Mouse (Mus musculus) B cell, adult 67 days (primary cell): Measurements from ENCODE around the gene Tmbim6. TPM values are rescaled to one million over a fixed set of nuclear protein-coding genes. Genes with fewer than 3 reads are reported as not detected.

ENCODE experiments used
- total RNA-seq, 2 experiments: library from RNA; stranded (reverse); gene quantifications; 4 replicates each; pipeline ENCODE4 v1.2.4; 2023

The Tmbim6 gene
- total RNA-seq = 100 to 1,000 TPM; 432 to 442 TPM

DNA sequence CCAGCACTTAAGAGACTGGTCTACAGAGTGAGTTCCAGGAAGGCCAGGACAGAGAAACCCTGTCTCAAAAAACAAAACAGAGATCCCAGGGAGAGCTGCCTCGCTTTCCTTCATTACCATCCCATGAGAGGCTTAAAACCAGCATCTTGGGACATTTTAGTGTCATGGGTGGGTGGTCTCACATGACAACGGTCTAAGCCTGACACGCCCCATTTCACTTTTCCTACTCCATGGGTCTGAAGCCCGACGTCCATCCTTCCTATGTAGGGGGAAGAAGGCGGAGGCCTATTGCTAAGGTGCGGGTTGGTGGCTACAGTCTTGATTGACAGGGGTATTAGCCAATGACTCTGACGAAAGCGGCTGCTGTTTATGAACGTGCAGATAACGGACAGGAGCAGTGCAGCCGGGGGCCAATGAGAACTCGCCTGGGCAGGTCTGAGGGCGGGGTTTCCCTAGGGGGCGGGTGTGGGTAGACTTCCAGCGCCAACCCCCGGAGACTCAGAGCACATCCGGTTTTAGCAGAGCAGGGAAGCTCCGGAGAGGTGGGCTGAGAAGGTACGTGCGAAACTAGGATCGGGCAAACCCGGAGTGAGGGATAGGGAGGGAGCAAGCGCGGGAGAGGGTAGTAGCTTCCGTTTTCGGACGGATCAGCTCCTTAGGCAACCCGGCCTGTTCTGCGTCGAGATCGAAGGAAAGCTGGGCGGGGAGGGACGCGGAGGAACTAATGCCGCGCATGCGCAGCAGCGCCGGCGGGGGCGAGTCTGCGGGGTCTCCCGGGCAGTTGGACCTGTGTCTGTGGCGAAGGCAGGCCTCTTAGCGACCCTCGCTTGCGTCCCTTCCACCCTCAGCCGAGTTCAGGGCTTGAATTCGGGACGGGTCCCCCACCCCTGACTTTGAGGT lies at the start of gene Tmbim6:
Gene Tmbim6, plus strand, starts transcription at position 397 of the 900 bp plus-strand sequence.

DNA sequence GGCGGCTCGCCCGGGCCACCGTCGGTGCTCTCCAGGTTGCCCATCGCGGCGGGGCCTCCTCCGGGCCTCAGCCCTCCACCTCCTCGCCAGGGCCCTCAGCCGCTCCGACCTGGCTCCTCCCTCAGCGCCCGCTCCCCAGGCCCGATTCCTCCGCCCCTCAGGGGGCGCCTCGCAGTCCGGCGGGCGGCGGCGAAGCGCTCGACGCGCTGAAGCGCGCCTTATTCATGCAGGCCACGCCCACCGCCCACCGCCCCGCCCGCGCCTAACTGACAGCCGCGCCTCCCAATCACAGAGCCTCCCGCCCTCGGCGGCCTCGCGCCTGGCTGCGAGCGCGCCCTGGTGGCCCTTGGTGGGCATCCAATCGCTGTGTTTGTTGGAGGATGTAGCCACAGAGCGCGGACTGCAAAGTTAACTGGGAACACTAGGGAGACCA lies 22.4 kb upstream of the Tmbim6 start, which contains the start of gene Fmnl3:
Gene Fmnl3, minus strand, starts transcription at position 224 of the 433 bp plus-strand sequence.

DNA sequence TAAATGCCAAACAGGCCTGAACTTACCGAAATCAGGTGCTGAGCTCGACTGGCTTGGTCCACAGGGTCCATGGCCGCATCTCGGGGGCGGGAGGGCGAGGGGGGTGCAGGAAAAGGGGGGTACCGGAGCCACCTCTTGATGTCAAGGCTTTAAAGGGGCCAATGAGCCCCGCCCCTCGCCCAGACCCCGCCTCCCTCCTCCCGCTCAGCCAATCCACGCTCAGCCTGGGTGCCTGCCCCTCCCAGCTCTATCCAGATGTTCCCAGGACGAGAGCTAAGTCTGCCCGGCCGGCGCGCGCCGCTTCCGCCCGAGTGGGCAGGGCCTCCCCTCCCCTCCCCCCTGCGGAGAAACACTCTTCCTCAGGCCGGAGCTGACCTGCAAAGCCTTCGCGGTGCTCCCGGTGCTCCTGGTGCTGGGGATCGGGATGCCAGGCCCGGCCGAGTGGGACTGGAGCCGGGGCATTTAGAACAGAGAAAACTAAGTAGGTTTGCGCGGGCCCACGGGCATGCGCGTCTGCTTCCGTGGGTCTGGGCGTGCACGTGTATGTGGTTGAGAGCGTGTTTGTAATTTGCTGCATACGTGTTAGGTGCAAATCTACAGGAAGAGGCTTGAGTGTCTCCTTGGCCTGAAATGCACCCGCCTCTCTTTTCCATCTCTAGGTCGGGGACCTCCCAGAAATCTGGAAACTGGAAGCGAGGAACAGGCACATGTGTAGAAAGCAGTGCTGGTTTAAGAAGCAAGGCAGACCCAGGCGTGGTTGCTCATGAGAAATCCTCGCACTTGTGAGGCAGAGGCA lies 65.1 kb downstream of the Tmbim6 start, which contains the start of gene Nckap5l:
Gene Nckap5l, minus strand, starts transcription at position 143 of the 796 bp plus-strand sequence.

Other genes with a start within 250 kb of the Tmbim6 start
- 1 to 10 TPM; 2.4 to 4.1 TPM for gene Kcnh3, start 168.0 kb upstream of the Tmbim6 start, total RNA-seq
- gene Mcrs1, start 140.9 kb upstream of the Tmbim6 start, total RNA-seq = 100 to 1,000 TPM; 103 to 112 TPM
- 10 to 100 TPM; 21.3 to 29.8 TPM for gene Prpf40b, start 97.8 kb upstream of the Tmbim6 start, total RNA-seq
- gene Fam186b, start 97.0 kb upstream of the Tmbim6 start, total RNA-seq = not detected
- 100 to 1,000 TPM; 129 to 150 TPM for gene Fmnl3, start 22.4 kb upstream of the Tmbim6 start, total RNA-seq
- 1 to 10 TPM; 6.8 to 8.1 TPM for gene Nckap5l, start 64.9 kb downstream of the Tmbim6 start, total RNA-seq
- gene Bcdin3d, start 81.8 kb downstream of the Tmbim6 start, total RNA-seq = 10 to 100 TPM in 1 of 2 experiments, 1 to 10 TPM in 1; 8.0 to 11.9 TPM
- gene Faim2, start 135.3 kb downstream of the Tmbim6 start, total RNA-seq = not detected
- gene Aqp2, start 186.2 kb downstream of the Tmbim6 start, total RNA-seq = not detected
- not detected for gene Aqp5, start 197.9 kb downstream of the Tmbim6 start, total RNA-seq
- not detected for gene Aqp6, start 208.5 kb downstream of the Tmbim6 start, total RNA-seq